Mouse (Mus musculus) cortical plate, adult 2 months (tissue): ENCODE measurements around the gene Gm28053.

ENCODE experiments used
- CTCF ChIP-seq: fragments of 200-500 bp; IDR thresholded peaks from 2 replicates; pipeline ENCODE4 v1.5.1; 2011; ENCODE audit warnings: mild to moderate bottlenecking, control low read depth, low read length; ENCODE audit not compliant: insufficient read depth; ENCODE audit errors: extremely low read depth
- POLR2A ChIP-seq: fragments of 200-500 bp; IDR thresholded peaks from 2 replicates; pipeline ENCODE4 v1.6.1; 2011; ENCODE audit warnings: mild to moderate bottlenecking, low read length, control low read depth; ENCODE audit not compliant: insufficient read depth; ENCODE audit errors: extremely low read depth

DNA sequence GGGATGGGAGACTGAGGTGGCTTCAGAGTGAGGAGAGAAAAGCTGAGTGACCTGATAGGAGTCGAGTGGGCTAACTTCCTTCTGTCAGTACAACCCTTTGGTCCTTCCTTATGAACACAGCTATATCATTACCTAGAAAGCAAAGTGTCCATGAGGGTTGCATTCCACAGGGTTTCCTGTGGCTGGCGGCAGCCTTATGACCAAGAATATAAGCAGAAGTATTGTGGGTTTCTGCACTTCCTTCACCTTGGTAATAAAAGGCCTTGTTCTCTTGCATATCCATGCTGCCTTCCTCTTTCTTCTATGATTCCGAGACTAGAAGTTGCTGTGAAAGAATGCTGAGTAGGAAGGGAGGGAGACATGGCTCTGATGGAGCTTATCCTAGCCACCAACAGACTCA is 19.5 kb upstream of the Gm28053 start:
- TF ChIP-seq POLR2A (no peak), CTCF (no peak)
